Mouse (Mus musculus): Measurements from ENCODE around the gene Gse1. TPM values are rescaled to one million over a fixed set of nuclear protein-coding genes. Genes with fewer than 3 reads are reported as not detected.

Gse1 gene
- polyA plus RNA-seq, 1 experiment from 2014 or later = 23.9 TPM

DNA sequence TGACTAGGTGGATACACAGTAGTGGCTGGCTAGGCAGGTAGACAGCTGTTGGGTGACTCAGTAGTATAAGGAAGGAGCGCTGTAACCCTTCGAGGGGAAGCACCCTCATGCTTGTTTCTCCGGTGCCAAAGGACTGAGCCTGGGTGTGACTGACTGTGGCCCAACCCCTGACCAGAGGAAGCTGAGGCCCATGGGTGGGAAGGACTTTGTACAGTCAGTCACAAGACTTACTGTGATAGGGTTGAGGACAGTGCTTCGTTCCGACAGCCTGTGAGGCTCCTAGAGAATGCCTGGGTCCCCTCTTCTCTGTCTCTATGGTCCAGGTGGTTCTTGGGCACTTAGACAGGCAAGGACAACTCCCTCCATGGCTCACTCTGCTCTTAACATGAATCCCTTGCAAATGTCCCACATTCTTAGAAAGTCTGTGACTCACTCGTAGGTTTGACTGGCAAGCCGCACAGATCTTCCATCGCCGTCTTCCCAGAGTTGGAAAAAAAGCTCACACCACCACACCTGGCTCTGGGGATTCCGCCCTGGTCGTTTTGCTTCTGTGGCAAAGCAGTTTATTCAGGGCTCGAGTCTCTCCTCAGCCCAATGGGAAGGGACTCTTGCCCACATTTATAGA is 177.9 kb downstream of the Gse1 start:
- WGBS = 96% methylated on average over 12 of the region's 12 CpGs
- ATAC-seq (ENCODE audit: low FRiP score) (no peak), DNase-seq (ENCODE audit: low spot score) (no peak)
- Histone ChIP-seq H3K4me3 (replicated peaks; ENCODE audit: low read length) (no peak overlapping the region), H3K27me3 (ENCODE audit: control insufficient read depth, insufficient read depth, low read length) (no peaks in the 10 kb centered on the region), H3K4me2 (replicated peaks) (no peak overlapping the region), H3K27ac (no peak overlapping the region), H3K36me3 (replicated peaks; ENCODE audit: control insufficient read depth, insufficient read depth) (no peaks in the 10 kb centered on the region), H3K9me3 (ENCODE audit: control insufficient read depth, low read length) (no peaks in the 10 kb centered on the region), H3K4me1 (replicated peaks; ENCODE audit: control insufficient read depth, insufficient read depth, low read length) (peaks cover 26% of the 10 kb centered on the region), H3K9ac (no peak overlapping the region)

DNA sequence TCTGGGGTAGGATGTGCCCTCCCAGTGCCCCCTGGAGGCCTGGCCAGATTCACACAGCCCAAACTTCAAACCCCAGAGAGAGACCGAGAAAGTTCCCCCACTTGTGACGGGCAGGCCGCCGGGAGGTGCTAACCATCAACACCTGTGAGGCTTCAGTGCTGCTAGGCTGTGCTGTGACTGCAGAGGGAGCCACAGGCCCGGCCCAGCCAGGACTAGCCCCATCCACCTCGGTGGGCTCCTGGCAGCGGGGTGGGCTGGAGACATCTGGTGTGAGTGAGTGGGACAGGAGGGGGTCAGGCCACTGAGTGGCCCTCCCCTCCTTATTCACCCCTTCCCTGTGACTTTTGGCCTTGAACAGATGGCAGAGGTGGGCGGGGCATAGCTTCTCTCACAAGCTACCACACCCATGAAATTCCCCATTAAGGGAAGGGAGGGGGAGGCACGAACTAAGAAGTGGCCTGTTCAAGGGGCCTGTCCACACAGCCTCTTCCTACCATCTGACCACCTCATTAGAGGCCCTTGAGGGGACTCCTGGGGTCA is 179.5 kb downstream of the Gse1 start:
- no peaks in the 10 kb centered on the region for H3K27me3 ChIP-seq (ENCODE audit: control insufficient read depth, insufficient read depth, low read length)
- no peak overlapping the region for H3K4me2 ChIP-seq (replicated peaks)
- no peak for ATAC-seq (ENCODE audit: low FRiP score)
- H3K9me3 ChIP-seq (ENCODE audit: control insufficient read depth, low read length) = no peaks in the 10 kb centered on the region
- H3K27ac ChIP-seq = 0 out of 2 replicates have a peak overlapping the region, but pooled peaks have one; percentile 38
- H3K36me3 ChIP-seq (replicated peaks; ENCODE audit: control insufficient read depth, insufficient read depth) = no peaks in the 10 kb centered on the region
- H3K4me3 ChIP-seq (replicated peaks; ENCODE audit: low read length) = no peak overlapping the region
- 12% methylated on average over 9 of the region's 9 CpGs for WGBS
- no peak for DNase-seq (ENCODE audit: low spot score)
- peaks cover 42% of the 10 kb centered on the region for H3K4me1 ChIP-seq (replicated peaks; ENCODE audit: control insufficient read depth, insufficient read depth, low read length)
- no peak overlapping the region for H3K9ac ChIP-seq

DNA sequence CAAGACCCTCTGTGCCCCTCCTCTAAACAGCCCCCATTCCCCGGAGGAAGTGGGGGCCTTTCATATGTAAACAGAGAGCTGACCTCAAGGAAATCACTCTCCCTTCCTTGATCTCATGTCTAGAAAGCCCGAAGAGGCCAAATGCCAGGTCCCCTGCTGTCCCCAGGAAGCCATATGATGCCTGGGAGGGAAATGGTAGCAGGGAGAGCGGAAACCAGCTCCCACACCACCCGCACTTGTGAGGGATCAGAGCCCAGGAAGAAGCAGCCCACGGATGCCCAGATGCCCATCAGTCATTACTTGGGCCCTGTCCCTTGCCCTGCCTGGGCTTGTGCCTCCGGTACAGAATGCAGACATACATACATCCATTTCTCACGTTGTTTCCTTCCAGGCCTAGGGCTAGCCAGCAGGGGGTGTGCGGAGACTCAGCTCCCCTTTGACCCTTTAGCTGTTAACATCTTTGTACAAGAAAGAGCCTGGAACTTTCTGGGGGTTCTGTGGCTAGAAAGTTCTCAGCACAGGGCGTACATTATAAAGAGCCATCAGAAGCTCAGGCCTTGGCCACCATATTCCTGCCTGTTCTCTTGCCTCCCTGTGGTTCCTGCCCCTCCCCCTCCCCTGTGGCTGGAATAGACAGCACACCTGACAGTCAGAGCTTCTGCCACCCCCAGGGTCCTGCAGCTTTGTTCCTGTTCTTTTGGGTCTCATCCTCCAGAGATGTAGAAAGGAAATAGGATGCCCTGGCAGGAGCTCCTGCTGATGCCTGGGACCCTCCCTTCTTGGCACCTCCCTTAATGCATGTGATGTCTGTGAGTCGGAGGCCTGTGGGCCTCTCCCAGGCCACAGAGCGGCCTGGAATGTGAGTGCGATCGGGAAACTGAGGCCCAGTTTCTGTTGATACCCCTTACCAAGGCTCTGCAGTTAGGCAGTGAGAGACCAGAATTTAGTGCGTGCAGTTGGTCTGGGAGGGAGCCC is 180.3 kb downstream of the Gse1 start:
- Histone ChIP-seq H3K4me2 (replicated peaks) (no peak overlapping the region), H3K27ac (0 out of 2 replicates have a peak overlapping the region, but pooled peaks have one; percentile 38), H3K4me3 (replicated peaks; ENCODE audit: low read length) (no peak overlapping the region), H3K4me1 (replicated peaks; ENCODE audit: control insufficient read depth, insufficient read depth, low read length) (peaks cover 50% of the 10 kb centered on the region), H3K36me3 (replicated peaks; ENCODE audit: control insufficient read depth, insufficient read depth) (no peaks in the 10 kb centered on the region), H3K9ac (no peak overlapping the region), H3K27me3 (ENCODE audit: control insufficient read depth, insufficient read depth, low read length) (no peaks in the 10 kb centered on the region), H3K9me3 (ENCODE audit: control insufficient read depth, low read length) (no peaks in the 10 kb centered on the region)
- DNase-seq (ENCODE audit: low spot score) = no peak
- 32% methylated on average over 14 of the region's 14 CpGs for WGBS
- ATAC-seq (ENCODE audit: low FRiP score) = no peak

DNA sequence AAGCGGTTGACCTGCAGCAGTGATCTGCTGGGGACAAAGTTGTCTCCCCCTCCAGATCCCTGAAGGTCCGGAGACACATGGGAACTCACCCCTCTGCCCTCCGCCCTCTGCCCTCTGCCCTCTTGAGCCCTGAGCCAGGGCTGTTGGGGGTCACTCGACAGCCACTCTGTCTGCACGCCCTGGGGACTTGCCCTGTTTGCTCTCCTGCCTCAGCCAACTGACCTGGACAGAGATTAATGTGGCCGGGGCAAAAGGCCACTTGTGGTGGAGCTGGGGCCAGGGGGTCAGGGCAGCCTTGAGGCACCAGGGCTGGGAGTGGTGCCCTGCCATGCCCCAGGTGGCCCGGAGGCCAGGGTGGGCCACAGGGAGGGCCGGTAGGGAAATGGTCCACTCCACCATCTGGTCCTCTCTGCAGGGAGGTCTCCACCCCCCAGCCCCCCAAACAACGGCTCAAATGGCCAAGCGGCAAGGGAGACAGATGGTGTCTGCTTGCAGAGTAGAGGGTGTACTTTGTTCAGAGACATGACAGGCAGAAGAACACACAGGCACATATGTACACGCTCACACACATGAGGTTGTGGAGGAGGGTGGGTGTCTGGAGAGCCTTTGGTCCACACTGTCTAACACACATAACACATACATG is 181.2 kb downstream of the Gse1 start:
- no peaks in the 10 kb centered on the region for H3K9me3 ChIP-seq (ENCODE audit: control insufficient read depth, low read length)
- ATAC-seq (ENCODE audit: low FRiP score) (no peak), DNase-seq (ENCODE audit: low spot score) (no peak)
- no peak overlapping the region for H3K9ac ChIP-seq
- H3K27ac ChIP-seq = no peak overlapping the region
- 36% methylated on average over 11 of the region's 11 CpGs for WGBS
- no peak overlapping the region for H3K4me2 ChIP-seq (replicated peaks)
- H3K4me1 ChIP-seq (replicated peaks; ENCODE audit: control insufficient read depth, insufficient read depth, low read length) = peaks cover 60% of the 10 kb centered on the region
- H3K4me3 ChIP-seq (replicated peaks; ENCODE audit: low read length) = no peak overlapping the region
- H3K27me3 ChIP-seq (ENCODE audit: control insufficient read depth, insufficient read depth, low read length) = no peaks in the 10 kb centered on the region
- H3K36me3 ChIP-seq (replicated peaks; ENCODE audit: control insufficient read depth, insufficient read depth) = no peaks in the 10 kb centered on the region

DNA sequence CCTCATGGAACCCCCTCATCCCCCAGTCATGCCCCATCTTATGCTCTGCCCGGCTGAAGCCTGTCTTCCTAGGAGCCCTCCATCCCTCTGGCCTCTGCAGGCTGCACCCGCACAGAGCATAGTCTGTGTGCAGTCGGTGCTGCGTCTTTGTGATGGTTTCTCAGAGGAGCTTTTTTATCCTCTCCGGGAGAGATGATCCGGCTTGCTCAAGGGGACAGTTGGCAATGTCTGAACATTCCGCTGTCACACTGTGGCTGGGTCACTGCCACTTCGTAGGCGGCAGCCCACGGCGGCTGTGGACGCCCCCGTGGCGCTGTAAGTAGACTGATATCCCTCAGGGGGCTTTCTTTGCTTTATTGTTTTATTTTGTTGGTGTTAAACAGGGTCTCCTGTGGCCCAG is 182.8 kb downstream of the Gse1 start:
- no peak for DNase-seq (ENCODE audit: low spot score)
- ATAC-seq (ENCODE audit: low FRiP score) = peak; percentile 35; the same call in 1 of the 2 replicates
- Histone ChIP-seq H3K27me3 (ENCODE audit: control insufficient read depth, insufficient read depth, low read length) (no peaks in the 10 kb centered on the region), H3K4me1 (replicated peaks; ENCODE audit: control insufficient read depth, insufficient read depth, low read length) (peaks cover 63% of the 10 kb centered on the region), H3K9ac (0 out of 2 replicates have a peak overlapping the region, but pooled peaks have one; percentile 2), H3K9me3 (ENCODE audit: control insufficient read depth, low read length) (no peaks in the 10 kb centered on the region), H3K4me2 (replicated peaks) (no peak overlapping the region), H3K4me3 (replicated peaks; ENCODE audit: low read length) (no peak overlapping the region), H3K36me3 (replicated peaks; ENCODE audit: control insufficient read depth, insufficient read depth) (no peaks in the 10 kb centered on the region), H3K27ac (no peak overlapping the region)
- WGBS = 25% methylated on average over 14 of the region's 14 CpGs

DNA sequence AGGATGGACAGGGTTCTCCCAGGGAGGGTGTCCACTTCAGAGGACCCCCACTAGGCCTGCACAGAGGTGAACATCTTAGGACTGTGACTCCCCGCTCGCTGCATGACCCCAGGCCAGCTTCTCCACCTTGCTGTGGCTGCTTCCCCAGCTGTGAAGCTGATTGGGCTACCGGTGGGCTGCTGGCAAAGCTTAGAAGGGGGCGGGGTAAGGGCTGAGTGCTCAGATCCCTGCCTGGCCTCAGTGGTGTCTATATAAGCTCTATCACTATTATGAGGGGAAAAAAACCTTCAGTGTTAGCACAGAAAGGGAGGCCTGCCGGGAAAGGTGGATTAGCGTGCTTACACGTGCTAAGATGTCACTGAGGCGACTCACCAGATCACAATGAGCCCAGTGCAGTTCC is 183.6 kb downstream of the Gse1 start:
- DNase-seq (ENCODE audit: low spot score) (no peak), ATAC-seq (ENCODE audit: low FRiP score) (no peak)
- peak overlapping the region; percentile 9; the same call in 1 of the 2 replicates for H3K27ac ChIP-seq
- H3K9ac ChIP-seq = no peak overlapping the region
- H3K4me2 ChIP-seq (replicated peaks) = no peak overlapping the region
- H3K4me1 ChIP-seq (replicated peaks; ENCODE audit: control insufficient read depth, insufficient read depth, low read length) = peaks cover 71% of the 10 kb centered on the region
- H3K4me3 ChIP-seq (replicated peaks; ENCODE audit: low read length) = no peak overlapping the region
- no peaks in the 10 kb centered on the region for H3K27me3 ChIP-seq (ENCODE audit: control insufficient read depth, insufficient read depth, low read length)
- WGBS = 37% methylated on average over 8 of the region's 8 CpGs
- H3K9me3 ChIP-seq (ENCODE audit: control insufficient read depth, low read length) = no peaks in the 10 kb centered on the region
- H3K36me3 ChIP-seq (replicated peaks; ENCODE audit: control insufficient read depth, insufficient read depth) = no peaks in the 10 kb centered on the region

DNA sequence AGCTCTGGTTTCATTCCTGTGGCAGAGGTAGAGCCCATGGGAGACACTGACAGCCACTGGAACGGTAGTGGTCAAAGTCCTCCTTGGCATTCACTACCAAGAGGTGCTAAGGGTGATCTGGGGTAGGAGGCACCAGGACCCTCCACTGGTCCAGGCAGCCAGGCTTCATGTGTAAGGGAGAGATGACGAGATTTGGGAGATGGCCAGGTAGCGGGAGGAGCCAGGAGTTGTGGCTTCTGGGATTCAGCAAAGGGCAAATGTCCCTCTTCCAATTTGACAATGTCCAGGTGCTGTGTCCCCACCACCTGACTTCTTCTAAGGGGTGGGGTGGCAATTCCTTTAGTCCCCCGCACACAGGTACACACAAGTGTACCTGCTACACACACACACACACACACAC is 184.1 kb downstream of the Gse1 start:
- H3K27ac ChIP-seq = peak overlapping the region; percentile 71; the same call in 1 of the 2 replicates
- H3K4me1 ChIP-seq (replicated peaks; ENCODE audit: control insufficient read depth, insufficient read depth, low read length) = peaks cover 76% of the 10 kb centered on the region
- WGBS = 83% methylated on average over 4 of the region's 4 CpGs
- no peaks in the 10 kb centered on the region for H3K27me3 ChIP-seq (ENCODE audit: control insufficient read depth, insufficient read depth, low read length)
- H3K9me3 ChIP-seq (ENCODE audit: control insufficient read depth, low read length) = no peaks in the 10 kb centered on the region
- ATAC-seq (ENCODE audit: low FRiP score) = no peak
- no peaks in the 10 kb centered on the region for H3K36me3 ChIP-seq (replicated peaks; ENCODE audit: control insufficient read depth, insufficient read depth)
- no peak overlapping the region for H3K4me2 ChIP-seq (replicated peaks)
- H3K4me3 ChIP-seq (replicated peaks; ENCODE audit: low read length) = no peak overlapping the region
- no peak for DNase-seq (ENCODE audit: low spot score)
- no peak overlapping the region; the same call in 1 of the 2 replicates for H3K9ac ChIP-seq

DNA sequence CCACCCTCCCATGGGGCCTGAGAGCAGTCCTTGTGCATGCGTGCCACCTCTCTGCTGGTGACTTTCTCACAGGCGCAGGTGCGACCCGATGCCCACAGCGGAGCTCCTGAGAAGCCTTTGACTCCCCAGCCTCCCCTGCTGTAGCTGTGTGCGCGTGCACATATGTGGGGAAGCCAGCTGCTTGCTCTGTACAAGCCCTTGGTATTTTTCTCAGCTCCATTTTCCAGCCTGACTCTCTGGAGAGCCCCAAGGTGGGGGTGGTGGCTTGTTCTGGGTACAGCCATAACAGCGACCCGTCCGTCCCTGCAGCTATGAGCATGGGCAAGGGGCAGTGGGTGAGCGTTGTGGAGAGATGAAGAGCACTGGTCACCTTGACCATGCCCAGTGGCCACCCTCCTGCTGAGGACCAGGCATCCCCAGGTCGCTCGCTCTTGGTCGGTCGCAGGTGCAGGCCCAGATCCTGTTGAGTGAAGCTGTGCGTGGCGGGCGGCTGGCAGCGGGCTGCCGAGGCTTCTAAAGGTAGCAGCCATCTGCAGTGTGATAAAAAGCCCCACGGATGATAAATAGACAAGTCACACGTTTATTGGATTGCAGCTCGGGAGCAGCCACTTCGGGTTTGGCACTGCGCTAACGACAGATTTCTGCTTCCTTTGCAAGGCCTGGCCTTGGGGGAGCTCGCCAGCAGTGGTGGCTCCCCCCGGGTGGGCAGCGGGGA is 184.8 kb downstream of the Gse1 start:
- no peak for DNase-seq (ENCODE audit: low spot score)
- ATAC-seq (ENCODE audit: low FRiP score) = no peak
- no peaks in the 10 kb centered on the region for H3K36me3 ChIP-seq (replicated peaks; ENCODE audit: control insufficient read depth, insufficient read depth)
- no peaks in the 10 kb centered on the region for H3K9me3 ChIP-seq (ENCODE audit: control insufficient read depth, low read length)
- H3K27ac ChIP-seq = peak overlapping the region; percentile 71
- WGBS = 48% methylated on average over 29 of the region's 29 CpGs
- H3K4me3 ChIP-seq (replicated peaks; ENCODE audit: low read length) = no peak overlapping the region
- H3K9ac ChIP-seq = peak overlapping the region; percentile 17; the same call in 1 of the 2 replicates
- no peak overlapping the region for H3K4me2 ChIP-seq (replicated peaks)
- no peaks in the 10 kb centered on the region for H3K27me3 ChIP-seq (ENCODE audit: control insufficient read depth, insufficient read depth, low read length)
- peaks cover 82% of the 10 kb centered on the region for H3K4me1 ChIP-seq (replicated peaks; ENCODE audit: control insufficient read depth, insufficient read depth, low read length)
